19 mouse cellular contexts compared by ENCODE assay signal in the genomic region with DNA sequence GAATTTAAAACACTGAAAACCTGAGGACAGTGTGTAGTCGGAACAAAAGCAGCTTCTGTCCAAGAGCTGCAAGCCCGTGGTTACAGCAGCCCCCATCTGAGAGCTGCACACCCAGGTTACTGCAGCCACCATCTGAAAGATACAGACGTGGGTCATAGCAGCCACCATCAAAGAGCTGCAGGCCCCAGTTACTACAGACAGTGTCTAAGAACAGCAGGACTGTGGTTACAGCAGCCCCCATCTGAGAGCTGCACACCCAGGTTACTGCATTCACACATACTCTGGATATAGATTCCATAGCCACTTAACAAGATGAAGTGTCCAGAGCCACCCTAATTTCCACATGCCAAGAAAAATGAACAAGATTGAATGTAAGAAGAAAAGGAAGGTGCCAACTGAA. TPM values are rescaled to one million over a fixed set of nuclear protein-coding genes. Genes with fewer than 3 reads are reported as not detected.
A peak's percentile ranks its signal among the peaks of the same experiment; 100 is the strongest.
DNase-seq lines count a peak whose midpoint lies in the region; ATAC-seq lines count a peak whose summit lies in the region.
"Had no signal": no experiment of that assay in that cellular context is flagged by ENCODE, and none has a peak within 500 bp of the region (broad histone marks: within the 10 kb centered on the region; RNA-seq: fewer than 3 reads in every experiment).

No protein-coding gene starts in this region.

- peak; percentile 61 for ATAC-seq in frontal cortex, adult (ENCODE audit: low TSS enrichment)
- 0 out of 2 replicates have a peak, but pooled peaks have one; percentile 18 for ATAC-seq in megakaryocyte-erythroid progenitor cell, adult 5-6 weeks (replicated peaks; ENCODE audit: low FRiP score, low TSS enrichment, poor library complexity, severe bottlenecking)
- ATAC-seq: activated CD4-positive, CD25-positive, alpha-beta regulatory T cell, adult 4 months; CD4-positive, CD25-positive, alpha-beta regulatory T cell, adult 4 months; Patski had no signal

- intact Hi-C loops in heart, postnatal 36 days (cut with DNase I): no loop called here

- no peak for DNase-seq in frontal cortex, postnatal 25 days (ENCODE audit: low spot score in 2 of 2)
- peak; percentile 79 for DNase-seq in heart, adult 11 months
- DNase-seq in heart, postnatal 36 days: no peak
- no peak for DNase-seq in thymus, postnatal 10 days (ENCODE audit: low spot score in 2 of 2)
- DNase-seq: adrenal gland, adult 2 months; adrenal gland, adult 8-10 months; adrenal gland, postnatal 10 days; adrenal gland, postnatal 14 days; adrenal gland, postnatal 25 days; adrenal gland, postnatal 36 days; B cell, adult 2 months; cerebellum, adult 11 months; cerebellum, adult 11-12 months; cerebellum, adult 18-20 months had no signal

RNA-seq across cellular contexts. Expression of a gene that starts 15.4 kb away (rescaled TPM):
- 10 to 100 TPM; 61.6 to 63.1 TPM for total RNA-seq in heart, postnatal 36 days (2021)
- 72.8 and 125 TPM in 2 replicates for total RNA-seq in megakaryocyte-erythroid progenitor cell, adult 5-6 weeks (2014; fragmentation: Nextera tagmentation)
- total RNA-seq in megakaryocyte-erythroid progenitor cell, adult 5-6 weeks (2017): 143 and 148 TPM in 2 replicates
